Mouse (Mus musculus) cerebellum, postnatal 10 days (tissue): ENCODE results near the gene Lasp1.
A peak's percentile ranks its signal among the peaks of the same experiment; 100 is the strongest.
"Not testable (repeated sequence)": the region's sequence is repeated elsewhere in the genome, so short reads cannot be mapped to it uniquely, and the experiment has no call there.

Source experiments
- DNase-seq, 2 experiments: peaks; one replicate each; pipeline ENCODE4 v3.0.0; 2021; ENCODE audit warnings: mixed read lengths in 2 of 2

Lasp1 gene

DNA sequence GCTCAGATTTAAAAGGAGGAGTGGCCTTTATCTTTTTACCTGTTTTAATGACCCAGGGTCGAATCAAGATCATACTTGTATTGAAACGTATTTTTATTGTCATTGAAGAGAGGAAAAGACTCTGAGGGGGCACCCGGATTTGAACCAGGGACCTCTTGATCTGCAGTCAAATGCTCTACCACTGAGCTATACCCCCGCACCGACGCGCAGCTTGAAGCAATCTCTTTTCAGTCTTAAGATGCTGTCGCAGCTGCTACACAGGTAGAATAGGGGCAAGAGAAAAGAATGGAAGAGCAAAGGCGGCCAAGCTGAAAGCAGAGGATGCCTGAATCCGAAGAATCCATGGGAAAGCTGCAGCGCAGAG lies at the start of gene Lasp1:
Lasp1 (plus strand) TSS at position 219 of the 364 bp plus-strand sequence.
- DNase-seq = peak; percentile 93 to 95

DNA sequence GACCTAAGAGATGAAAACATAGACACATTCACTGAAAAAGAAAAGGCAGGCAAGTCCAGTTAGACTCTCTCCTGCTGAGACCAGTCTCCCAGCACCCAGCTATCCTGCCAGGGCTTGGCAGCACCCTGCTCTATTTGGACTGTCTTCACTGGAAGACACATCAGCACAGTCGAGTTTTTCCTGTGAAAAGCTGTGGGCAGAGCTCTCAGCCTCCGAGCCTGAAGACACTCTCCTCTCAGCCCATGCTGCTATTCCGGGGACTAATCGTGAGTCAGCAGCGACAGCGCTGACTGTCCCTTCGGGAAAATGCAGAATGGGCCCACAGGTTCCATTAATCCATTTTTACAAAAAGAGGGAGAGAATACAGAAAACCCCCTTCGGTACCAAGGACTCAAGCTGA lies 45.5 kb upstream of the Lasp1 start:
- no peak for DNase-seq

DNA sequence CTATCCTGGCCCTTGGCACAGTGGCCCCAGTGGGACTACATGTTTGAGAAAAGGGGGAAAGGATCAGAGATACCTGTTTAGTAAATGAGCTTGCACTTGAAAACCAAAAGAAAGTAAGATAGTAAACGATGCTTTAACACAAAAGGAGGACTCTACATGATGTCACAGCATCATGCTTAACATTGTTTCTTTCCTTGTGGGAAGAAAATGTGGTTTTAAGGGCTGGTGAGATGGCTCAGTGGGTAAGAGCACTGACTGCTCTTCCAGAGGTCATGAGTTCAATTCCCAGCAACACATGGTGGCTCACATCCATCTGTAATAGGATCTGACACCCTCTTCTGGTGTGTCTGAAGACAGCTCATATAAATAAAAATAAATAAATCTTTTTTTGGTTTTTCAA lies 40.7 kb upstream of the Lasp1 start:
- DNase-seq = no peak

DNA sequence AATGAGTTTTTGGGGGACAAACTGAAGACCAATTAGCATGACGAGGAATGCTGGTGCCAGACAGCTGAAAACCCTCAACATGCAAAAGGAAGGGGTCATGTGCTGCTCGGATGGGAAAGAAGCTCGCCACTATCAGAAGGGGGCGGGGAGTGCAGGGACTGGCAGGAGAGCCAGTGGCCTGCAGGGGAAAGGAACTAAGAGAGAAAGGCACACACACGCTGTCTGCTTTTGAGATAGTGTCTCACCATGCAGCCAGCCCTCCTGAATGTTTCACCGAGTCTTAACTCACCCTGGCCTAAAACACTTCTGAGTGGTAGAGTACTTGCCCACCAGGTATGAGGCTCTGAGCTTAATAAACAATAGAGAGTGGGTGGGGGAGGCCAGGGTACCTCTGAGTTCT lies 39.9 kb upstream of the Lasp1 start:
- DNase-seq = no peak

DNA sequence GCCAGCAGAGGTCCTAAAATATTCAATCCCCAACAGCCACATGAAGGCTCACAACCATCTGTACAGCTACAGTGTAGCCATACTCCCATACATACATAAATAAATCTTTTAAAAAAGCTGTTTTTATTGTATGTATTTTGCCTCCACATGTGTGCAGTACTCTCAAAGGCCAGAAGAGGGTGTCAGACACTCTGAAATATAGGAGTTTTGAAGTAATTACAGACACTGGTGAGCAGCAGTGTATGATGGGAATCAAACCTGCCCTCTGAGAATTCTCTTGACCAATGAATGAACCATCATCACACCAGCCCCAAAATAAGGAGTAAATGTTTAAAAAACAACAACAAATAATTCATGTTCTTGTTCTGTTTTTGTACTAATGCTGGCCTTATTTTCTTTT lies 37.2 kb upstream of the Lasp1 start:
- no peak for DNase-seq

DNA sequence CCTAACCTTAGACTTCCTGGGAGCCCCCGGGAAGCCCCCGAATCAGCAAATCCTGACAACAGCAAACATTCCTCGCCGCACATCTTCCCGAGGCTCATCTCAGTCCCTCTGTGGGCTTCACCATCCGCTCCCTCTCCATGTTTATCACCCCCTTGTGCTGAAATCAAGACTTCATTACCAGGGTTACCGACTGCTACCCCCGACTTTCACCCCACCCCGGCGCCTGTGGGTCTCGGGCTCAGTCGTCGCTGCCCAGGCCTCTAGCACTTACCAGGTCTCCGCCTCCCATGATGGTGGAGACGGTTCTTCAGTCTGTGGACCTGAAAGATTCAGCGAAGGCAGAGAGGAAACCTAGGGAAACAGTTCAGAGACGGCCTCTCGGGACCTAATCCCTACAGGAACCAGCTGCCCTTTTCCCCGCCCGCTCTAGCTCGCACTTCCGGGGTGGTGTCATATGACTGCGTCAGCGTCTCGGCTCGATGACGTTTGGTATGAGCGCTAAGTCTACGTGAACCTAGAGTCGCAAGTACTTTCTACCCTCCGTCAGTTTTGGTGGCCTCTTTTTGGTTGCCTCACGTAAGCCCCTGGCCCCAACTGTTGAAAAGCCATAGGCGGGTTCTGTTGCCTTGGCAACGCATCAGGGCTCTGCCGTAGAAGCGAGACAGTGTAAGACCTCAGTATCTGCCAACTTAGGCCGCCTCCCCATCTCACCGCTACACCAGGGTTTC lies 32.5 kb upstream of the Lasp1 start, which contains the start of gene Cwc25:
Cwc25 (minus strand) TSS at position 403 of the 728 bp plus-strand sequence.
- DNase-seq = peak; percentile 97 to 98

DNA sequence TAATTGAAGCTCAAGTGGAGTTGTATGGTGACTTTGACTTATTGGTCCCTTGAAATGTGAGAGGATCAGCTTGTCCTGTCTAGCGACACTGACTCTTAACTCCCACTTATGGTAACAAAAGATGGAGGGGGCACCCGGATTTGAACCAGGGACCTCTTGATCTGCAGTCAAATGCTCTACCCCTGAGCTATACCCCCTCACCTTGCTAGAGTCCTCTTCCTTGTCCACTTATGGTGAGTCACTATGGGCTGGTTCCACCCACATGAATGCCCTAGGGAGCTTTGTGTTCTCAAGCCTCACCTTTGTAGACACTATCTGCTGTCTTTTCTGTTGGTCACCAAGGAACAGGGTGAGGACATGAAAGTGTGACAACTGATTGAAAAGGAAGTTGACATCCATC lies 29.1 kb upstream of the Lasp1 start:
- no peak for DNase-seq

DNA sequence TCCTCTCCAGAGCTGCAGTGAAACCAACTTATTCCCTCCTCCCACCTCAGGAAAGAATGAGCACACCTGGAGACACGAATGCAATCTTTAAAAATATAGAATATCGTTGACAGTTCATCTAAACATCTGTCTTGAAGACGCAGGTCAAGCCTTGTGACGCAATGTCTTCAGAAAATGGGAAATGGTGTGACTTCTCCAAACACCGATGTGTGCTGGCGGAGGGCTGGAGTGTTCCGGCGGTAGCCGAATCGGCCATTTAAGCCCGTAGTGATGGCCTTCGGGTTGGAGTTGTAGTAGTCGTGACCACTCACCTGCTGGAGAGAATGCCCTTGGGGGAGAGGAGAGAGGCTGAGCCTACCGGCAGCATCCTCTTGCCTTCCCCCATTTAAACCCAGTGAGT lies 27.4 kb upstream of the Lasp1 start:
- no peak for DNase-seq

DNA sequence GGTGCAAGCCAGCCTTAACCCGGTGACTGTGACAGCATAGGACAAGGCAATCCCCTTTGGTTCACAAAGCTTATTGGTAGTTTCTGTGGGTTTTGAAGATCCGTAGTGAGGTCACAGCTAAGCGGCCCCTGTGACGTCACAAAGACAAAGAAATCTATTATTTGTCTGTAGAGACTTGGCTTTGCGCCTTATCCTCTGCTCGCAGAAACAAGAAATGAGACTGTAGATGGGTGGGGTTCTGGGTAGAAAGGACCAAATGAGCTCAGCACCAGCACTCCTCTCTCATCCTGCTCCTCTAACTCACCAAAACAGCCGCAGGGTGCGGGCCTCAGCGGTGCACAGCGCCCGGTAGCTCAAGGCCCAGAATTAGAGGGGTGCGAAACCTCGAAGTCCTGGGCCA lies 23.6 kb upstream of the Lasp1 start:
- DNase-seq = no peak

DNA sequence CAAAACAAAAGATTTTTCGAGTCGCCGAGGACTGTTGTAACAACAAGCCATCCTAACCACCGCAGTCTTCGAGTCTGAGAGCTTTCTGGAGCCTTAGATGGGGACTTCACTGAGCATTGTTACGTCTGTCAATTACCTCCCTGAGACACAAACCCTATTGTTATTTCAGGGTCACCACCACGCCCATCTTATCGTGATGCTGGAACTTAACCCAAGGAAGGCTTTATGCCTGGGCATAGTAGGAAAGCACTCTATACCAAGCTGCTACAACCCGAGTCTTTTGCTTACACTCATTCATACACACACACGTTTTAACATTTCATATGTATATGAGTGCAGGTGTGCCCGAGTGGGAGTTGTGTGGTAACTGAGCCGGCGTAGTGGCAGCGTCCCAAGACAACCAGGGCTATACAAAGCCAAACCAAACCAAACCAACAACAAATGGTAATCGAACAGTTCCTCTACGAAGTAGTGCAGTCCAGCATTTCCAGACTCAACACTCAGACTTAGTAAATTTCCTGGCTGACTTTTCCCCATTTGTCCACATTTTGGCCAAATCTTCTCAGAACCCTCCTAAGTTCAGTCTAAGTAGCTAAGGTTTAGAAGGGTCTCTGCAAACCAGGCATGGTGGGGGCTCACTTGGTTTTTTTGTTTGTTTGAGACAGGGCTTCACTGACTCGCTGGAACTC lies 22.8 kb upstream of the Lasp1 start, which contains the start of gene 1700001P01Rik:
1700001P01Rik (minus strand) TSS at position 111 of the 689 bp plus-strand sequence.
- no peak for DNase-seq

DNA sequence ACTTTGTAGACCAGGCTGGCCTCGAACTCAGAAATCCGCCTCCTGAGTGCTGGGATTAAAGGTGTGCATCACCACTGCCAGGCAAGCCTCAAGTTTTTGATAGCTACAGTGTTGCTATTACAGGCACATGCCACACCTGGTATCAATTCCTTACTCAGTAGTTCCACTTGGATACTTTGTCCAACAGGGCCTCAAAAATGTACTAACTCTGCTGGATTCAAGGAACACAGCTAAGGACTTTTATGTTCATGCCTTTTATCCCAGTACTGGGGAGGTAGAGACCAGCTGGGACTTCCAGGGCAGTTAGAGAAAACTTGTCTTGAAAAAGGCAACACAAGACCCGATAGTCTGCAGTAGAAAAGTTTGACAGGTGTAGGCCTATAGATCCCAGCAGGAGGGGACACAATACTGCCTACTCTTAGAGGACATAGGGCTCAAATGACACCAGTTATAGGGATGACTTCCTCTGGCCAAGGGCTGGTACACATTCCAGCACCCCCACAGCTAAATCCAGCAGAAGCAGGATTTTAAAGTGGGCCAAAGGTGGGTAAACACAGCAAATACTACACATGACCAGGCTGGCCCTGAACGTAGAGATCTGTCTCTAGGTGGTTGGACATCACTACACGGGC lies 22.2 kb upstream of the Lasp1 start:
- no peak for DNase-seq

DNA sequence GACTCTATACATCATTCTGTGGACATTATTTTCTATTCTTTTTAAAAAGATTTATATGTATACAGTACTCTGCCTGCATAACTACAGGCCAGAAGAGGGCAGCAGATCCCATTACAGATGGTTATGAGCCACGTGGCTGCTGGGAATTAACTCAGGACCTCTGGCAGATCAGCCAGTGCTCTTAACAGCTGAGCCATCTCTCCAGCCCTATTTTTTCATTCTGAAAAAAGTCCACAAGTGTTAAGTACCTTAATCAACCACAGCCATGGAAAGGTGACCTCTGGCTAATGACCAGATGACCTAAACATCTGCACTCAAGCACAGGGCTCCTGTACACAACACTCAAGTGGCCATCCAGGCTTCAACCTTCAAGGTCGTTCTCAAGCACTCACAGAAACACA lies 21.7 kb upstream of the Lasp1 start:
- peak; percentile 36 to 46 for DNase-seq

DNA sequence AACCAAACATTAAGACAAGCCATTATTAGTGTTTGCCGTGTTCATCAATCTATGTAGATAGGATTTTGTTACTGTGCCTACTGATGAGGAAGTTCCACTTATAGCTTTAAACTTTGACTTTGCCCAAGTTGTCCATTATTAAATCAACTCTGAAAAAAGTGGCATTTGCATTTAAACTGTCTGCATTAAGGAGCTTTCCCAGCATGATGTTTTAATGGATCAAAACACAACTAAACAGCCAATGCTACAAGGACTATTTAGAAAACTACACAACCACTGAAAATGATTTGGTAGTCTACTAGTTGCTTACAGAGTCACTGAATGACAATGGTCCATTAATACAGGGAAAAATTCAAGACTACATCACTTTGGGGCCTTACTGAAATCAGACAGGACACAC lies 19.9 kb upstream of the Lasp1 start:
- DNase-seq = no peak

DNA sequence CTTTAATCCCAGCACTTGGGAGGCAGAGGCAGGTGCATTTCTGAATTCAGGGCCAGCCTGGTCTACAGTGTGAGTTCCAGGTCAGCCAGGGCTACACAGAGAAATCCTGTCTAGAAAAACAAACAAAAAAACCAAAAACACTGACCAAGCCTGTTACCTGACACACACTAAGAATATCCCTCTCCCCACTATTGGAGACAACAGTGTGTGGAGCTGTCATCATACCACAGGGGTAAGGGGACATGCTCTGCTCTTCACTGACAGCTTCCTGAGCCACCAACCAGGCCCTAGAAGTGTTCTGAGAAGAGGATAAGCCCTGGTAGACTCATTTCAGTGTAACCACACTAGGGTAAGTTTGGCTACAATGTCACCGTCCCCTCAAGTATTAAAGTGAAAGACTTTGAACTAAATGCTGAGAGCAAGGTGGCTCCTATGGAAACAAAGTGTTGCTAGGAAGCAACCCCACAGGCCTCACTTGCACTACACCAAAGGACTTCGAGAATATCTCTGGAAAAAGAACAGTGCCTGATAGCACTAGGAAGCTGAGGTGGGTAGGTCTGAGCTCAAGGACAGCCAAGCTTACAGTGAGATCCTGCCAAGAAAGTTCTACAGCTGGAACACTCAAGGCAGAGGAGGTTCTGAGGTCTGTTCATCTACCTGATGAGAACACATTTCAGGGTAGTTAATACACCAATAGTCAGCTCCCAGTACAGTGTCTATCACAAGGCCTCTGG lies 18.7 kb upstream of the Lasp1 start:
- DNase-seq = no peak

DNA sequence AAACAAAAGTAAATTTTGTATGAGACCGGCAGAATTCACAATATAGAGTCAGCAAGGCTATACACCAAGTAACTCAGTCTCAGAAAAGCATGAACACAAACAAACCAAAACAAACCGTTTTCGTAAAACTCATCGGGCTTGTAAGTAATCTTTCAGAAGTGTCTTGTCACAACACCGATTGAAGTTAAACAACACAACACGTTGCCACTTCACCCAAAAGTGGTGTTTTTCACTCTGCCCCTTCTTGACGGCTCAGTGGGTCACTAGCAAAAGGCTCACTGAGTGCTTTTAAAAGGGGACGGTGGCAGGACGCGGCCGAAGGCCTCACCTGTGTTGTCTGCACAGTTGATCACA lies 17.3 kb upstream of the Lasp1 start:
- no peak for DNase-seq

DNA sequence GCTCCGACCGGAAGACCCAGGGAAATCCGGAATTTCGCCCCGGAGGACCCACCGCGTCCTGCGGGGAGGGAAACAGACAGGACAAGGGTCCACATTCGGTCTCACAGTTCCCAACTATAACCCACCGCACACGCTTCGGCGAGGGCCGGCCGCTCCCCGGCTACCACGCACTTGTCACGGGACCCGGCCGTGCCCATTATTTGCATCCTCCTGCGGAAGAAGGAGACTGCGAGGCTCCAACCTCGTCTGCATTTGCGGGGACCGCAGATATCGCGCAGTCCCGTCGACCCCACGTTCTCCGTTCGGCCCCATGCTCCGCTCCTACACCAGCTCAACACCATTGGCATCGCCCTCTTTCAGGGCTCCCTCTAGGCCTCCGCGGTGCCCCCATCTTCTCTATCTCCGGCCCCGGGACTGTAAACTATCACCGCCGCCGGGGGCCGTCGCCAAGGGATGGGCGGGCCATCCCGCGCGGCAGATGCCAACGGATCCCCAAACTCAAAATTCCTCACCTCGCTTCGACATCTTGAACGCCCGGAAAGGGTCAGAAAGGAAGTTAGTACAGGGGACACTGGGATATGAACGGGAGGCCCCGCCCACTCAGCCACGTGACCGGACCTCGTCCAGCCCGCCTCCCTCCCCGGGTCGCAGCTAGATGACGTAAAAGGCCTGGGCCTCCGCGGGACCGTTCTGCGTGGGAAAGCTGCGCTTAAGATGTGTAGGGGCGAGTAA lies 16.8 kb upstream of the Lasp1 start, which contains the start of gene Rpl23:
Rpl23 (minus strand) TSS at position 606 of the 732 bp plus-strand sequence.
- peak; percentile 100 for DNase-seq

DNA sequence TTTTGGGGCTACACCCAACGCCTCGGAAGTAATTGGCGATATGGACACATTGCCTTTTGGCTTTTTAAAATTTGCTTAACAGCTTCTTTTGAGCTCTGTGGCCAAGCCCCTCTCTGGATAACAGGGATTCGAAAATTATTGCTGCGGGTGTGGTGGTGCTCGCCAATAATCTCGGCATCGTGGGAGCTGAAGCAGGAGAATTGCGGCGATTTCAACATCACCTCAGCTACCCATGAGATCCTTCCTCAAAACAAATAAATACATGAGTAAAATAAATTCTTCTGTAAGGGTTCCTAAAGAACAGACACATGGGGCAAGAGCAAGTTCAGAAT lies 16.3 kb upstream of the Lasp1 start:
- DNase-seq = no peak

DNA sequence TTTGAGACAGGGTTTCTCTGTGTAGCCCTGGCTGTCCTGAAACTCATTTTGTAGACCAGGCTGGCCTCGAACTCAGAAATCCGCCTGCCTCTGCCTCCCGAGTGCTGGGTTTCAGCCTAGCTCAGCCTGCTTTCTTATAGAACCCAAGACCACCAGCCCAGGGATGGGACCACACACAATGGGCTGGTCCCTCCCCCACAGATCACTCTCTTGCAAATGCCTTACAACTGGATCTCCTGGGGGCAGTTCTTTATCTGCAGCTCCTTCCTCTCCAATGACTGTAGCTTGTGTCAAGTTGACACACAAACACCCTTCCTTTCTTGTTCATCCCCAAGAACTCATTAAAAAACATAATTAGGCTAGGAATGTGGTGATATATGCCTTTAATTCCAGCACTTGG lies 10.8 kb upstream of the Lasp1 start:
- DNase-seq = no peak

DNA sequence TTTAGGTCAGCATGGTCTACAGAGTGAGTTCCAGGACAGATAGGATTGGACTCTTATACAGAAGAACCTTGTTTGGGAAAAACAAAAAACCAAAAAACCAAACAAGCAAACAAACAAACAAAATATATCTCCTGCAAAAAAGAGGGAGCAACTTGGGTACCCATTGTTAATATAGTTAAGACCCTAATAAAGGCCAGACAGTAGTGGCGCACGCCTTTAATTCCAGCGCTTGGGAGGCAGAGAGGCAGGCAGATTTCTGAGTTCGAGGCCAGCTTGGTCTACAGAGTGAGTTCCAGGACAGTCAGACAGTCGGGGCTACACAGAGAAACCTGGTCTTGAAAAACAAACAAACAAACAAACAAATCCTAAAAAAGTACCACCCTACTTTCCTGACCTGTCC lies 9.1 kb upstream of the Lasp1 start:
- no peak for DNase-seq

DNA sequence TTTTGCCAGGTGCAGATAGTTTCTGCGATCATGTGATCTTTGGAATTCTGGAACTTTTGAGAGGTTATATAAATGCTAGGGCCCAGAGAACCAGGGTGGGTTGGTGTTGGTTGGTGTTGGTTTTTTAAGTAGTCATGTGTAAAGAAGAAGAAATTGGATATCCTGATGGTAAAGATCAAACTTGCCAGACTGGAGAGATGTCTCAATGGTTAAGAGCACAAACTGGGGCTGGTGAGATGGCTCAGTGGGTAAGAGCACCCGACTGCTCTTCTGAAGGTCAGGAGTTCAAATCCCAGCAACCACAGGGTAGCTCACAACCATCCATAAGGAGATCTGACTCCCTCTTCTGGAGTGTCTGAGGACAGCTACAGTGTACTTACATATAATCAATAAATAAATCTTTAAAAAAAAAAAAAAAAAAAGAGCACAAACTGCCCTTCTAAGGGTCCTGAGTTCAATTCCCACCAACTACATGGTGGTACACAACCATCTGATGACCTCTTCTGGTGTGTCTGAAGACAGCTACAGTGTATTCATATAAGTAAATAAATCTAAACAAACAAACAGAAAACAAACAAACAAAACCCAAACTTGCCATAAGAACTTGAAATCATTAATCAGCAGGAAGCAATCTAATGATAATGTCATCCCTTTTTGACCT lies 7.9 kb upstream of the Lasp1 start:
- DNase-seq = not testable (repeated sequence)

DNA sequence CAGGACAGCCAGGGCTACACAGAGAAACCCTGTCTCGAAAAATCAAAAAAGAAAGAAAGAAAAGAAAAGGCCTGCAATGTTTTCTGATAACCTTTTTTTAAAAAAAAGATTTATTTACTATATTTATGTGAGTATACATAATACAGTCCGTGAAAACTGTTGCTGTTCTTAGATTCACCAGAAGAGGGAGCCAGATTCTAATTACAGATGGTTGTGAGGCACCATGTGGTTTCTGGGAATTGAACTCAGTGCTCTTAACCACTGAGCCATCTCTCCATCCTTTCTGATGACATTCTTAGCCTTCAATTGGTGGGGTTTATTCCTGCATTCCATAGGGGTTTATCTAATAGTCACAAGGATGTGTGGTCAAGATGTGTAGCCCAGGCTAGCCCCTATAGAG lies 5.6 kb upstream of the Lasp1 start:
- peak; percentile 69 to 87 for DNase-seq

DNA sequence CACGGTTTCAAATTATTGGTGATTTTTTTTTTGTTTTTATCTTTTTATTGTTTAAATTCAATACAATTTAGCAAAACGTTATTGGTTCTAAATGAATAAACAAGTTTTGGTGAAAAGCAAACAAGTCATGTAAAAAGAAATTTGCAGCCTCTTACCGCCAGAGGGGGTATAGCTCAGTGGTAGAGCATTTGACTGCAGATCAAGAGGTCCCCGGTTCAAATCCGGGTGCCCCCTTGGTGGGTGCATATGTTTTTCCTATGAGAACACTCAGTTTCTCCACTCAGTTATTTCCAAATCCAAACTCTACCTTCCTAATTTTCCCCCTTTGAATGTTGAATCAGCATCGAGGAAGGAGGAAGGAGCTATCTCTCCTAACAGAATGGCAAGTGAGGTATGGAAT lies 1.9 kb upstream of the Lasp1 start:
- DNase-seq = peak; percentile 81 to 86
